Mouse (Mus musculus) heart, postnatal 0 days (tissue): Measurements from ENCODE around the gene Mreg. TPM values are rescaled to one million over a fixed set of nuclear protein-coding genes. Genes with fewer than 3 reads are reported as not detected.

Experiments
- ATAC-seq: fragments of 200-750 bp; cut with Nextera tagmentation; 2 replicates; pipeline ENCODE4 v1.8.0; 2017; ENCODE audit warnings: low read depth, moderate number of reproducible peaks, moderate library complexity; ENCODE audit not compliant: insufficient read depth
- DNase-seq: peaks from one replicate; pipeline ENCODE4 v3.0.0-alpha.2; 2016; ENCODE audit warnings: low spot score
- H3K27ac ChIP-seq: fragments of 300-500 bp; sonication (generic); 2 replicates; pipeline ENCODE4 v1.5.1; 2014; ENCODE audit warnings: low read depth, mild to moderate bottlenecking
- H3K27me3 ChIP-seq: fragments of 300-500 bp; sonication (generic); 2 replicates; pipeline ENCODE4 v1.6.1; 2014; ENCODE audit warnings: low read length, mixed read lengths; ENCODE audit not compliant: control insufficient read depth, insufficient read depth
- H3K36me3 ChIP-seq: fragments of 300-500 bp; sonication (generic); replicated peaks from 2 replicates; pipeline ENCODE4 v1.6.1; 2014; ENCODE audit warnings: low read length, mixed read lengths; ENCODE audit not compliant: control insufficient read depth, insufficient read depth
- H3K4me1 ChIP-seq: fragments of 300-500 bp; sonication (generic); 2 replicates; pipeline ENCODE4 v1.6.1; 2014; ENCODE audit warnings: antibody characterized with exemption; ENCODE audit not compliant: control insufficient read depth, insufficient read depth
- H3K4me2 ChIP-seq: fragments of 300-500 bp; sonication (generic); 2 replicates; pipeline ENCODE4 v1.6.1; 2014; ENCODE audit warnings: low read depth, mild to moderate bottlenecking, low read length, moderate library complexity
- H3K4me3 ChIP-seq: fragments of 300-500 bp; sonication (generic); 2 replicates; pipeline ENCODE4 v1.5.1; 2014; ENCODE audit warnings: low read depth, low read length
- H3K9ac ChIP-seq: fragments of 300-500 bp; sonication (generic); replicated peaks from 2 replicates; pipeline ENCODE4 v1.6.1; 2014; ENCODE audit warnings: low read depth, low read length, mixed read lengths
- H3K9me3 ChIP-seq: fragments of 300-500 bp; sonication (generic); replicated peaks from 2 replicates; pipeline ENCODE4 v1.6.1; 2016; ENCODE audit warnings: low read length; ENCODE audit not compliant: control insufficient read depth
- CTCF ChIP-seq: IDR thresholded peaks from 2 replicates; pipeline ENCODE4 v1.5.1; 2016; ENCODE audit warnings: antibody characterized with exemption, control low read depth, low read depth
- EP300 ChIP-seq: IDR thresholded peaks from 2 replicates; pipeline ENCODE4 v1.6.1; 2016; ENCODE audit warnings: antibody characterized with exemption, low read depth
- WGBS: fragments of 180-500 bp; shearing (Covaris S2); extraction: QIAGEN DNeasy Blood & Tissue Kit; methylation state at CpG from one replicate; pipeline ENCODE4 v1.1.7; 2014; 5-methylcytosine and 5-hydroxymethylcytosine counted together
- polyA plus RNA-seq: library from polyadenylated mRNA; unstranded; fragments of >200 nt; fragmentation: Nextera tagmentation; extraction: Ambion mirVana; gene quantifications from 2 replicates; pipeline ENCODE4 v1.2.1, GENCODE M21; 2015
- total RNA-seq: library from RNA; depleted of rRNA; stranded (reverse); fragments of >200 nt; gene quantifications from 2 replicates; pipeline ENCODE4 v1.2.3, GENCODE M21; 2014; ENCODE audit warnings: low replicate concordance

Gene Mreg
- total and polyA plus RNA-seq, 2 experiments from 2014 or later, result 9.5 to 12.5 TPM

- Histone ChIP-seq H3K4me2 (no peak overlapping the region), H3K27me3 (no peaks in the 10 kb centered on the region), H3K27ac (no peak overlapping the region), H3K9me3 (no peaks in the 10 kb centered on the region), H3K9ac (no peak overlapping the region), H3K36me3 (no peaks in the 10 kb centered on the region), H3K4me3 (no peak overlapping the region), H3K4me1 (no peaks in the 10 kb centered on the region)
- WGBS, result 58% methylated on average over 10 of the region's 10 CpGs
- TF ChIP-seq CTCF, result no peak
- TF ChIP-seq EP300, result no peak
- DNase-seq (no peak), ATAC-seq (no peak)
Measured at GRCm38 (mm10) chr1:72196626-72197359, 15.3 kb downstream of the Mreg start.

GRCm38 (mm10) chr1:72196123-72196522 is 16.0 kb downstream of the Mreg start:
- Histone ChIP-seq H3K4me1 (no peaks in the 10 kb centered on the region), H3K36me3 (no peaks in the 10 kb centered on the region), H3K27me3 (no peaks in the 10 kb centered on the region), H3K27ac (no peak overlapping the region), H3K4me3 (no peak overlapping the region), H3K9me3 (no peaks in the 10 kb centered on the region), H3K4me2 (no peak overlapping the region), H3K9ac (no peak overlapping the region)
- ATAC-seq (no peak), DNase-seq (no peak)
- 85% methylated on average over 5 of the region's 5 CpGs for WGBS
- TF ChIP-seq CTCF, result no peak
- no peak for TF ChIP-seq EP300

DNA sequence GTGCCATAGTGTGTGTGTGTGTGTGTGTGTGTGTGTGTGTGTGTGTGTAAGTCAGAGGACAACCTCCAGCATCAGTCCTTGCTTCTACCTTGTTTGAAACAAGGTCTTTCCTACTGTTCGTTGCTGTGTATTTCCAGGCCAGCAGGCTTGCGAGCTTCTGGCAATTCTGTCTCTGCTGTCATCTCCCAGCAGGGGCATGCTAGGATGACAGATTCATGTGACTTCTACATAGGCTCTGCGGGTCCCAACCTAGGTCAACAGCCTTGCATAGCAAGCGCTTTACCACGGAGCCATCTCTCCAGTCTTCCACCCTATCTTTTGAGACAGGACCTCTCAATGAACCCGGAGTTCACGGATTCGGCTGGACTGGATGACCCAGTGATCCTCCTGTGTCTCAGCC is 20.7 kb downstream of the Mreg start:
- whole genome bisulfite sequencing, result 83% methylated on average over 8 of the region's 8 CpGs

DNA sequence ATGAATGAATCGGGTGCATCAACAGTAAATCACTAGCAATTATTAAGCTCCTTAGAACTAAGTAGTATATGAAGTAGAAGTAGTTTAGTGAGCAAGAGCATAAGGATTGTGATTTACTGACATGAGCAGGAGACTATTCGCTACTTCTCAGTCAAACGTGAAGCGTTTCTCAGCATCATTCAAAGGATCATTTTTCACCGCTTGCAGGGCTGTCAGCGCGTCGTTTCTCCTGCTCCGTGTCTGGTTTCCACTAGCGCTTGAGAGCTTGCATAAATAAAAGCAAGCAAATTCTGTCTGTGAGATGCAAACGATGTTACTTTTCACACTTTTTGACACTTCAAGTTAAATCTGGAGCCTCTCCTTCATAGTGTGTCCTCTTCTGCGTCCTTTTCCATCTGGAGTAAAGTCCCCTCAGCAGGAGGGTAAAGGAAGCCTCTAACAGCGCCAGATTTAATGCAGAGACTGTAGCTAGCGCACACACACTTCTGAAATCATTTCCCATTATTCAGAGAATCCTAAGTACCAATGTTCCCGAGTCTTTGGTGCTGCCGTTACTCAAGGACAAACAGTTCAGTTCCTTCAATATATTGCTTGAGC is 23.9 kb downstream of the Mreg start:
- H3K9ac ChIP-seq, result no peak overlapping the region

More for the DNA sequence above, 20.7 kb downstream of the Mreg start:
- no peaks in the 10 kb centered on the region for H3K27me3 ChIP-seq
- H3K9ac ChIP-seq, result no peak overlapping the region
- no peak overlapping the region for H3K4me3 ChIP-seq
- no peaks in the 10 kb centered on the region for H3K4me1 ChIP-seq
- no peak for ATAC-seq
- no peaks in the 10 kb centered on the region for H3K36me3 ChIP-seq
- H3K27ac ChIP-seq, result no peak overlapping the region
- no peak overlapping the region for H3K4me2 ChIP-seq
- no peak for DNase-seq
- H3K9me3 ChIP-seq, result no peaks in the 10 kb centered on the region
- TF ChIP-seq CTCF, result no peak
- no peak for TF ChIP-seq EP300

GRCm38 (mm10) chr1:72187486-72187885 is 24.6 kb downstream of the Mreg start:
- H3K9ac ChIP-seq, result no peak overlapping the region

More for the DNA sequence above, 23.9 kb downstream of the Mreg start:
- WGBS, result 67% methylated on average over 16 of the region's 16 CpGs
- no peak for ATAC-seq
- H3K36me3 ChIP-seq, result no peaks in the 10 kb centered on the region
- no peak overlapping the region for H3K4me2 ChIP-seq
- DNase-seq, result no peak
- no peaks in the 10 kb centered on the region for H3K4me1 ChIP-seq
- H3K27me3 ChIP-seq, result no peaks in the 10 kb centered on the region
- H3K4me3 ChIP-seq, result no peak overlapping the region
- no peaks in the 10 kb centered on the region for H3K9me3 ChIP-seq
- no peak for TF ChIP-seq CTCF
- no peak for TF ChIP-seq EP300
- no peak overlapping the region for H3K27ac ChIP-seq

DNA sequence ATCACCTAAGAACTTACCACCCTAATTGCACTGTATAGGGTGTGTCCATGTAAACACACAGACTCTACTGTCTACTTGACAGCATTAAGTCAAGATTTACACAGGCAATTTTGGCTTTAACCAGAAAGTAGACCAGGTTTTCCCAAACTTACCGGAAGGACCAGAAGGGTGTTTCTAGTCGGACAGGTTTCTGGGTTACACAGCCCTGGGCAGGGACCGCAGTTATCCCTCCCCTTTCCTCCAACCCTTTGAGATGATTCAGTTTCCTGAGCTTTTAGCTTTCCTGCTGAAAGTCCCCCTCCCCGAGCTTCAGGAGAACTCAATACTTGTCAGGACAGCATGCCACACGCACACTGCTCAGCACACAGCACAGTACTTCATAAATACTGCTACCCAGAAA is 26.0 kb downstream of the Mreg start:
- Histone ChIP-seq H3K4me2 (no peak overlapping the region), H3K27ac (no peak overlapping the region), H3K9ac (no peak overlapping the region), H3K4me3 (no peak overlapping the region), H3K27me3 (no peaks in the 10 kb centered on the region), H3K36me3 (no peaks in the 10 kb centered on the region), H3K9me3 (no peaks in the 10 kb centered on the region), H3K4me1 (no peaks in the 10 kb centered on the region)
- 72% methylated on average over 5 of the region's 5 CpGs for WGBS
- no peak for ATAC-seq
- DNase-seq, result no peak
- no peak for TF ChIP-seq EP300

More at GRCm38 (mm10) chr1:72187486-72187885, 24.6 kb downstream of the Mreg start:
- Histone ChIP-seq H3K27me3 (no peaks in the 10 kb centered on the region), H3K4me3 (no peak overlapping the region), H3K36me3 (no peaks in the 10 kb centered on the region), H3K4me1 (no peaks in the 10 kb centered on the region), H3K9me3 (no peaks in the 10 kb centered on the region), H3K4me2 (no peak overlapping the region), H3K27ac (no peak overlapping the region)
- ATAC-seq (no peak), DNase-seq (no peak)
- WGBS, result 63% methylated on average over 10 of the region's 10 CpGs
- TF ChIP-seq CTCF (no peak), EP300 (no peak)
